Mouse (Mus musculus) G1E (cell line): ENCODE measurements around the gene Macrod2.

Experiments used
- CTCF ChIP-seq: IDR thresholded peaks from 2 replicates; pipeline ENCODE4 v1.5.1; 2012; ENCODE audit warnings: low read depth, low read length, inconsistent platforms, mixed read lengths
- GATA1 ChIP-seq: IDR thresholded peaks from 2 replicates; pipeline ENCODE4 v1.6.1; 2012; ENCODE audit warnings: borderline replicate concordance, low read length, inconsistent platforms, mixed read lengths

GRCm38 (mm10) chr2:142294831-142295230 is 1899.7 kb downstream of the Macrod2 start:
- no peak for TF ChIP-seq CTCF
- TF ChIP-seq GATA1 = no peak
